Mouse (Mus musculus) limb, embryonic 11.5 days (tissue): Measurements from ENCODE around the gene Tnpo3. TPM values are rescaled to one million over a fixed set of nuclear protein-coding genes. Genes with fewer than 3 reads are reported as not detected.

ENCODE experiments used
- ATAC-seq: fragments of 200-750 bp; cut with Nextera tagmentation; 2 replicates; pipeline ENCODE4 v1.8.0; 2017; ENCODE audit warnings: low read depth; ENCODE audit not compliant: insufficient number of reproducible peaks, low FRiP score, low TSS enrichment
- DNase-seq: peaks from one replicate; pipeline ENCODE4 v3.0.0-alpha.2; 2015; ENCODE audit warnings: low spot score
- H3K27ac ChIP-seq: fragments of 300-500 bp; sonication (generic); replicated peaks from 2 replicates; pipeline ENCODE4 v1.5.1; 2014; ENCODE audit warnings: low read depth, mild to moderate bottlenecking, low read length
- H3K27me3 ChIP-seq: fragments of 300-500 bp; sonication (generic); 2 replicates; pipeline ENCODE4 v1.6.1; 2014; ENCODE audit warnings: mild to moderate bottlenecking, low read length, mixed read lengths; ENCODE audit not compliant: control insufficient read depth, insufficient read depth
- H3K36me3 ChIP-seq: fragments of 300-500 bp; sonication (generic); 2 replicates; pipeline ENCODE4 v1.6.1; 2014; ENCODE audit warnings: mild to moderate bottlenecking, low read length, moderate library complexity, mixed read lengths; ENCODE audit not compliant: control insufficient read depth, insufficient read depth
- H3K4me1 ChIP-seq: fragments of 300-500 bp; sonication (generic); 2 replicates; pipeline ENCODE4 v1.6.1; 2014; ENCODE audit warnings: low read length, mixed read lengths; ENCODE audit not compliant: control insufficient read depth, insufficient read depth
- H3K4me2 ChIP-seq: fragments of 300-500 bp; sonication (generic); 2 replicates; pipeline ENCODE4 v1.6.1; 2014; ENCODE audit warnings: low read depth, mild to moderate bottlenecking, moderate library complexity; ENCODE audit not compliant: severe bottlenecking
- H3K4me3 ChIP-seq: fragments of 300-500 bp; sonication (generic); 2 replicates; pipeline ENCODE4 v1.5.1; 2014; ENCODE audit warnings: low read depth, low read length
- H3K9ac ChIP-seq: fragments of 300-500 bp; sonication (generic); 2 replicates; pipeline ENCODE4 v1.6.1; 2014; ENCODE audit warnings: mild to moderate bottlenecking, low read length
- H3K9me3 ChIP-seq: fragments of 300-500 bp; sonication (generic); 2 replicates; pipeline ENCODE4 v1.6.1; 2016; ENCODE audit warnings: low read length; ENCODE audit not compliant: control insufficient read depth
- WGBS: fragments of 180-500 bp; shearing (Covaris S2); extraction: QIAGEN DNeasy Blood & Tissue Kit; methylation state at CpG from one replicate; pipeline ENCODE4 v1.1.7; 2014; 5-methylcytosine and 5-hydroxymethylcytosine counted together
- polyA plus RNA-seq: library from polyadenylated mRNA; unstranded; fragments of >200 nt; fragmentation: Nextera tagmentation; extraction: Ambion mirVana; gene quantifications from 2 replicates; pipeline ENCODE4 v1.2.1, GENCODE M21; 2014

Gene Tnpo3
- polyA plus RNA-seq, 1 experiment from 2014 or later = 109 TPM

DNA sequence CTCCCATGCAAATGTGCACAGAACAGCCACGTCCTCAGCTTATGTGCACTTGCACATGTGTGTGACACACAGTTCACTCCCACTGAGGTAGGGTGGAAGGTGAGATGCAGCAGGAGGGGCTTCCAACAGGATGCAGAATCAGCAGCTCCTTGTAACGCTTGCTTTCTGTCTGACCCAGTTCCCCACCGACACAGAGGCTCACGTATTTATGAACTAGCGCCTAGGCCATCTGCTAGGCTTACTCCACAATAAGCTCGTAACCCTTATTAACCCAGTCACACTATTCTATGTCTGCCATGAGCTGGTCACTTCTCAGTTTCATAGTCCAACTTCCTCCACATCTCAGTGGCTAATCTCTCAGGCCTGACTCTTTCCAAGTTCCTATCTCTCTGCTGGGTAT is 69.5 kb downstream of the Tnpo3 start:
- H3K9ac ChIP-seq = no peak overlapping the region
- WGBS = 81% methylated on average over 6 of the region's 6 CpGs
- no peaks in the 10 kb centered on the region for H3K9me3 ChIP-seq
- ATAC-seq (no peak), DNase-seq (no peak)
- no peaks in the 10 kb centered on the region for H3K4me1 ChIP-seq
- peaks cover 6% of the 10 kb centered on the region for H3K36me3 ChIP-seq
- H3K27ac ChIP-seq = no peak overlapping the region
- no peaks in the 10 kb centered on the region for H3K27me3 ChIP-seq
- no peak overlapping the region for H3K4me2 ChIP-seq
- no peak overlapping the region for H3K4me3 ChIP-seq

GRCm38 (mm10) chr6:29539502-29539901 is 70.2 kb downstream of the Tnpo3 start:
- H3K9me3 ChIP-seq = no peaks in the 10 kb centered on the region
- no peak overlapping the region for H3K27ac ChIP-seq
- WGBS = 79% methylated on average over 8 of the region's 8 CpGs
- H3K4me3 ChIP-seq = no peak overlapping the region
- no peak overlapping the region for H3K9ac ChIP-seq
- H3K27me3 ChIP-seq = no peaks in the 10 kb centered on the region
- H3K36me3 ChIP-seq = peaks cover 3% of the 10 kb centered on the region
- no peak for ATAC-seq
- no peaks in the 10 kb centered on the region for H3K4me1 ChIP-seq
- DNase-seq = no peak
- no peak overlapping the region for H3K4me2 ChIP-seq

DNA sequence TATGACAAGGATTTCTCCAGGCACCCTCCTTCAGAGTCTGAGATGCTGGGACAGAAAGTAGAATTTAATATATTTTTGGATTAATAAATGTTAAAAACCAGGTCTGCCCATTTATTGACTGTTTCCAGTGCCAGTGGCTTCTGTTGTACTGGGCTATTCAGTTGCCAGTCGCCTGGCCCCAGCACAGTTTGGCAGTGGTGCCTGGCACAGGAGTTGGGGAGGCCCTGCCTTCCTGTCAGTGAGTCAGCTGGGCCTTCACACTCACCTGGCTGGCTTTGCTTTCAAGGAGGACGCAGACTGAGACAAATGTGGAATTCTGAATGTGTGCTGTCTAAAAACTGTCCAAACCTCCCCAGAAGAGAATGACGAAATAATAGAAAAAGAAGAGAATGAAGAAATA is 72.5 kb downstream of the Tnpo3 start:
- H3K36me3 ChIP-seq = peaks cover 3% of the 10 kb centered on the region
- ATAC-seq (no peak), DNase-seq (no peak)
- no peaks in the 10 kb centered on the region for H3K9me3 ChIP-seq
- no peak overlapping the region for H3K27ac ChIP-seq
- H3K4me3 ChIP-seq = no peak overlapping the region
- H3K27me3 ChIP-seq = no peaks in the 10 kb centered on the region
- H3K4me2 ChIP-seq = no peak overlapping the region
- 77% methylated on average over 3 of the region's 3 CpGs for WGBS
- no peaks in the 10 kb centered on the region for H3K4me1 ChIP-seq
- no peak overlapping the region for H3K9ac ChIP-seq

- Histone ChIP-seq H3K27me3 (no peaks in the 10 kb centered on the region), H3K9ac (no peak overlapping the region), H3K36me3 (peaks cover 3% of the 10 kb centered on the region), H3K27ac (no peak overlapping the region), H3K4me3 (no peak overlapping the region), H3K4me1 (no peaks in the 10 kb centered on the region), H3K4me2 (no peak overlapping the region), H3K9me3 (no peaks in the 10 kb centered on the region)
- ATAC-seq = no peak
- 66% methylated on average over 4 of the region's 4 CpGs for WGBS
- no peak for DNase-seq
Observed at GRCm38 (mm10) chr6:29536651-29537193, 73.0 kb downstream of the Tnpo3 start.

DNA sequence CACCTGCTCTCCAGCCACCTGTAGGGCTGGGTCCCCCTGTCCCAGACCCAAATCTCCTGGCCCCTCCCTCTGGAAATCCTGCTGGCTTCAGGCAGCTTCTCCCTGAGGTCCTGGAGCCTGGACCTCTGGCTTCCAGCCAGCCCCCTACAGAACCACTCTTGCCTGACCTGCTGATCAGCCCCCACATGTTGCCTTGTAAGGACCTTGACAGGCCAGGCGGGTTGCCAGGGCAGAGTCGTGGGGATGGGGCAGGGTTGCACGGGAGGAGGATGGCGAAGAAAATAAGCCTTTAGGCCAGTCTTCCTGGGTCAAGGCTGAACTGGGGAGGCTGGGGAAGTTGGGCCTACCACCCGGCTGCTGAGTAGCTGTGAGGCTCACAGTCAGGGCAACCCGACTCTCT is 74.4 kb downstream of the Tnpo3 start:
- Histone ChIP-seq H3K9me3 (no peaks in the 10 kb centered on the region), H3K27ac (no peak overlapping the region), H3K4me2 (no peak overlapping the region), H3K4me1 (no peaks in the 10 kb centered on the region), H3K27me3 (no peaks in the 10 kb centered on the region), H3K4me3 (no peak overlapping the region), H3K9ac (no peak overlapping the region), H3K36me3 (peaks cover 3% of the 10 kb centered on the region)
- ATAC-seq (no peak), DNase-seq (no peak)
- WGBS = 76% methylated on average over 6 of the region's 6 CpGs

DNA sequence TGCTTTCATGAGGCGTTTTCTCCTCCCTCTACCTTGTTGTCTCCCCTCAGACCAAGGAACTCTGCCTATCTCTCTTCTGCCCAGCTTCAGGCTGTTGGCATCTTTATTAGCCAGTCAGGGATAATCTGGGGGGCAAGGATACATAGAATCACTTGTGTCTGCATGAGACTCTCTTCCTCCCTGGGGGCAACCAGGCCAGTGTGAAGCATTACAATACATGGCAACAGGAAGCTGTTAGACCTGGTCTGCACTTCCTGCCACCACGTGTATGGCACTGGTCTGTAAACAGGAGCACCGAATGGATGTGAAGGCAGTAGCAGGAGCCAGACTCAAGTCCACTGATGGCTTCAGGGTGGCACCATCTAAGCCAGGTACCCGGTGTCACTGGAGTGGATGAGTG is 79.6 kb downstream of the Tnpo3 start:
- Histone ChIP-seq H3K9me3 (no peaks in the 10 kb centered on the region), H3K27me3 (peaks cover 28% of the 10 kb centered on the region)
- no peak for ATAC-seq

GRCm38 (mm10) chr6:29529444-29529820 is 80.3 kb downstream of the Tnpo3 start:
- H3K4me3 ChIP-seq = no peak overlapping the region
- peaks cover 28% of the 10 kb centered on the region for H3K27me3 ChIP-seq
- ATAC-seq = no peak
- H3K4me2 ChIP-seq = no peak overlapping the region
- no peak overlapping the region for H3K27ac ChIP-seq
- 45% methylated on average over 2 of the region's 2 CpGs for WGBS
- H3K4me1 ChIP-seq = peaks cover 16% of the 10 kb centered on the region
- H3K9ac ChIP-seq = no peak overlapping the region
- H3K36me3 ChIP-seq = no peaks in the 10 kb centered on the region
- DNase-seq = no peak
- no peaks in the 10 kb centered on the region for H3K9me3 ChIP-seq

More for the DNA sequence above, 79.6 kb downstream of the Tnpo3 start:
- WGBS = 54% methylated on average over 4 of the region's 4 CpGs
- Histone ChIP-seq H3K4me2 (no peak overlapping the region), H3K27ac (no peak overlapping the region), H3K9ac (no peak overlapping the region), H3K36me3 (no peaks in the 10 kb centered on the region), H3K4me1 (peaks cover 16% of the 10 kb centered on the region), H3K4me3 (no peak overlapping the region)
- DNase-seq = no peak

- ATAC-seq = no peak
- H3K27ac ChIP-seq = no peak overlapping the region
- no peaks in the 10 kb centered on the region for H3K36me3 ChIP-seq
- H3K27me3 ChIP-seq = peaks cover 28% of the 10 kb centered on the region
- H3K9ac ChIP-seq = no peak overlapping the region
- peaks cover 16% of the 10 kb centered on the region for H3K4me1 ChIP-seq
- DNase-seq = no peak
- no peaks in the 10 kb centered on the region for H3K9me3 ChIP-seq
- WGBS = 31% methylated on average over 13 of the region's 13 CpGs
- no peak overlapping the region for H3K4me3 ChIP-seq
- no peak overlapping the region for H3K4me2 ChIP-seq
Observed at GRCm38 (mm10) chr6:29528561-29529443, 80.9 kb downstream of the Tnpo3 start.
